Mouse (Mus musculus): Measurements from ENCODE around the gene Mgll.
A peak's percentile ranks its signal among the peaks of the same experiment; 100 is the strongest.

Mgll gene

DNA sequence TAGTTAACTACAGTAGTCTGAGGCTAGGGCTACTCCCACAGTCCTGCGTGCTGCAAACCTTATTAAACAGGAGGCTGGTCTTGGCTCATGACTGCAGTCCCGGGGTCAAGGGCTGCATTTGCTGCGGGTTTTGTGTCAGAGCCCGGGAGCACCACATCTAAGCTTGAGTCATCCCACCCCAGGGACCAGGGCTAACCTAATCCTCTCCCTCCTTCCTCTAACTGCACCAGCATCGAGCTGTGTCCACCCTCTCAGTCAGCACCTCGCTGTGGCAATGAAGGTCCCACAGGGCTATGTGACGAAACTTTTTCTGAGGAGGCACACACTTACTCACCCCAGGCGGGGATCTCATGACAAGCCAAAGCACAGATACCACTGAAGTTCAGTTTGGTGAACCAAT is 22.1 kb downstream of the Mgll start:
- no peak for DNase-seq (ENCODE audit: low spot score)

- no peak for DNase-seq (ENCODE audit: low spot score)
These were observed 23.3 kb downstream of the Mgll start for GRCm38 (mm10) chr6:88747296-88748040.

DNA sequence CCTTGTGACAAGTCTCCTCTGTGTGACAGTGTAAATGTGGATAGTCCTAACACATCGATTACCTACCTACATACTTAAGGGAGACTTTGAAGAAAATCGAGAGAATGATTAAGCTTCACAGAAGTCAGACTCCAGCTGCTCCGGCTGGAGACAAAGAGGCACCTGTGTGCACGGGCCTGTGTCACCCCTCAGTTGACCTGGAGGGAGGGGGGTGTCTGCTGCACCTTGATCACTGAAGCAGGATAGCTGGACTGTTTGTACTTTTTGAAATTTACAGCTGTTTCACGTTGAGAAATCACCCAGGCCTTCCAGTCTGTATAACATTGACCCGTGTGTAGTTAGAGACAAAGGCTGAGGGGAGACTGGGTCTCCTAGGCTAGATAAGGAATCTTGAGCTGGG is 26.7 kb downstream of the Mgll start:
- no peak for DNase-seq (ENCODE audit: low spot score)

- DNase-seq (ENCODE audit: low spot score), result no peak
These were observed 28.6 kb downstream of the Mgll start for GRCm38 (mm10) chr6:88752711-88753219.

- no peak for DNase-seq (ENCODE audit: low spot score)
These were observed 29.4 kb downstream of the Mgll start for GRCm38 (mm10) chr6:88753578-88753977.

- DNase-seq (ENCODE audit: low spot score), result no peak
These were observed 32.8 kb downstream of the Mgll start for GRCm38 (mm10) chr6:88756992-88757391.

DNA sequence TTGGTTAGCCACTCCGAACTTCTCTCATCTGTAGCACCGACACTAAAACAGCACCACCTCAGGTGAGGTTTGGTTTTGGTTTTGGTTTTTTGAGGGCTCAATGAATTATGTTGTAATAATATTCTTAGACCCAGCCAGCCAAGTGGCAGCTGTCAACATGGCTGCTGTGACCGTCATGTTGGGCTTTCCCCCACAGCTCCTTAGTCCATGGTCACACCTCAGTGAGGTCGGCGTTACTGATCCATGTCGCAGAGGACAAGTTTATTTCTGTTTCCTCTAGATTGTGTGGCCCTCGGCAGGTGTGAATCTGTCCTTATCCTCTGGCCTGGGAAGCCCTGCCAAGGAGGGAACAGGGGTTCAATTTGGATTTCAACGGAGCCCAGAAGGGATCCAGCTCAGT is 33.9 kb downstream of the Mgll start:
- DNase-seq (ENCODE audit: low spot score), result no peak

GRCm38 (mm10) chr6:88758568-88759522 is 34.6 kb downstream of the Mgll start:
- no peak for DNase-seq (ENCODE audit: low spot score)

GRCm38 (mm10) chr6:88759793-88760453 is 35.7 kb downstream of the Mgll start:
- peak; percentile 88 for DNase-seq (ENCODE audit: low spot score)

GRCm38 (mm10) chr6:88760935-88761635 is 36.9 kb downstream of the Mgll start:
- no peak for DNase-seq (ENCODE audit: low spot score)

GRCm38 (mm10) chr6:88761684-88762439 is 37.6 kb downstream of the Mgll start:
- DNase-seq (ENCODE audit: low spot score), result no peak

- DNase-seq (ENCODE audit: low spot score), result no peak
These were observed 38.4 kb downstream of the Mgll start for GRCm38 (mm10) chr6:88762440-88763196.

- DNase-seq (ENCODE audit: low spot score), result no peak
These were observed 39.4 kb downstream of the Mgll start for GRCm38 (mm10) chr6:88763518-88764077.

GRCm38 (mm10) chr6:88764281-88764680 is 40.1 kb downstream of the Mgll start:
- DNase-seq (ENCODE audit: low spot score), result no peak

- DNase-seq (ENCODE audit: low spot score), result no peak
These were observed 43.5 kb downstream of the Mgll start for GRCm38 (mm10) chr6:88767740-88768139.

DNA sequence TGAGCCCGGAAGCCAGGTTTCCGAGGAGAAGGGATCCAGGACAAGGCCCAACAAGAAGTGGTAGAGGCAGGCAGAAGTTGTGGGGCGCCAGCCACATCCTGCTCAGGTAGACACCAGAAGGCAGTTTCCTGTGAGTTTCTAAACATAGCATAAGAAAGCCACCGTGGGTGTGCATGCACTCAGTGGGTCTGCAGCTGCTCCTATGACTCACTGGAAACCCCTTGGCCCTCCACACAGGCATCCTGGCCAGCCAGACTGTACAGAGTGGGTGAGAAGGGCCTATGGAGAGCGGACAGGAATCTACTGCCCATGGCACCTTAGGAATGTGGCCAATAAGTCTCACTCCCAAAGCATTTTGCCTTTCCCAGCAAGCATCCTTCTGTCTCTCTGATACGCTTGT is 45.5 kb downstream of the Mgll start:
- DNase-seq (ENCODE audit: low spot score), result no peak

DNA sequence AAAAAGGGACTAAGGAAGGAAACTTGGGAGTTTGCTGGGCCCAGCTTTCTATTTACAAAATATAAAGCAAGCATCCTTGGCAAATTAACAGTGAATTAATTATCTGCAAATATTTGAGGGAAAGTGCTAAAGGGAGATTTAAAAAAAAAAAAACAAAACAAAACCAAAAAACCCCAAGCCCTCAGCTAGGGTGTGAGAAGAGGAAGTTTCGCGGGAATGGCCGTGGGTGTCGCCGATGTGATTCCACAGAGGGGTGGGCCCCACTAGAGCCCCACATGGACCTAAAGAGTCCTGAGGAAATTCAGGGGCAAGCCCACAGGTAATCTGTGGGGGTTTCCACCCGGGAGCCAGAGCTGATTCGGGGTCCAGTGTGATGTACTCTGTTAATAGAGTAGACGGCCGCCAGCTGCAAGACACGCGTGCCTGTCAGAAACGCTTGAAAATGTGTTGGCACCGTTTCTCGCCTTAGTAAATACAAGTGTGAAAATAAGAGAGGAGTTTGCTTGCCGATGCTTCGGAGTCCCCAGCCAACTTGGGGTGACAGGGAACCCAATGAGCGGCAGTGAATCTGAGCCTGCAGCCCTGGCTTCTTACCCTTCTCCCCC is 46.2 kb downstream of the Mgll start:
- no peak for DNase-seq (ENCODE audit: low spot score)

DNA sequence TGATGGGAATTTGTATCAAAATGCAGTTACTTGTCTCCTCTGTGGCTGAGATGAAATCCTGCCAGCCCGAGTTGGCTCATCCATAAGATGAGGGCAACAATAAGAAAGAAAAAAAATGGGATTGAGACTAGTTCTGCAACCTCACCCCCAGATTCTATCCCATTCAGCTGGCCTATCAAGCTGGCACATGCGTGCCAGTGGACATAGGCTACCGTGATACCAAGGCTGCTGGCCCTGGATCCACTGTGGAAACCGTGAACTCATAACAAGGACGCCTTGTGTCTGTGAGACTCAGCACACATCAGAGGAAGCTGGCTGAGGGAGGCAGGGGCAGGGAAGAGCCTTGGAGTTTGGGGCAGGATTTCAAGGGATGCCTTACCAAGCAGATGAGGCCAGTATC is 46.8 kb downstream of the Mgll start:
- DNase-seq (ENCODE audit: low spot score), result no peak

DNA sequence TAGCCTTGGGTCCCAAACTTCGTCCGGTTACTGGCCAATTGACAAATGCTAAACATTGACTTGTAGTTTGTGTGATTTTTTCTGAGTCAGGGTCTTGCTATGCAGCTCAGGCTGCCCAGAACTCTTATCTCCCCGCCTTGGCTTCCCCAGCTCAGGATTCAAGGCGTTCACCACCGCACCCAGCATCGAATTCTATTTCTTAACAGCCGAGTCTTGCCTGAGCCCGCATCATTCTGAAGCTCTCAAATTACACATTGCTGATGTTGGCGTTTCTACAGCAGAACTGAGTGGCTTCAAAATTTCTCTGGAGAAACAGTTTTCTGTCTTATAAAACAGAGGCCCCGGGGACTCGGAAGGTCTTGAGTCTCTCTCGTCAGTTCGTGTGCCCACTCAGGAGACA is 47.8 kb downstream of the Mgll start:
- no peak for DNase-seq (ENCODE audit: low spot score)

DNA sequence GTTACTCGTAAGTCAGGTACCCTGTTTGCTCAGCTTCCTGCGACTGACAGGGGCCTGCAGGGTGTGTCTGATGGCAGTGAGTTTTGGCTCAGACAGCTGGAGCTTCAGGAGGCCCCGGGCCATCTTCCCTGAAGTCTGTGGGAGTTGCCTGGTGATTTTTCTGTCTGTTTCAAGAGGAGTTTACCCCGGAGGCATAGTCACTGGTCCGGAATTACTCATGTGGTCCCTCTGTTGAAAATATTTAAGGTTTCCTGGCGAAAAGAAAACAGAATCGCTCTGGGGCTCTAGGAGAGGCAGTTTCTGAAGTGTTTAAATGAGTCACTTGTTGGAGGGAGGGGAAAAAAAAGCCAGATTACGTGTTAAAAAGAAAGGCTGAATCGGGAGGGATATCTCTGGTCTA is 49.8 kb downstream of the Mgll start:
- no peak for DNase-seq (ENCODE audit: low spot score)
